Mouse (Mus musculus) lung, embryonic 16.5 days (tissue): ENCODE data around the gene Aarsd1. TPM values are rescaled to one million over a fixed set of nuclear protein-coding genes. Genes with fewer than 3 reads are reported as not detected.

Source experiments
- ATAC-seq: fragments of 200-750 bp; cut with Nextera tagmentation; 2 replicates; pipeline ENCODE4 v1.8.0; 2017; ENCODE audit warnings: low read depth, mild to moderate bottlenecking, moderate library complexity
- H3K27ac ChIP-seq: fragments of 300-500 bp; sonication (generic); 2 replicates; pipeline ENCODE4 v1.5.1; 2014; ENCODE audit warnings: mild to moderate bottlenecking, control low read depth, low read length
- H3K27me3 ChIP-seq: fragments of 300-500 bp; sonication (generic); 2 replicates; pipeline ENCODE4 v1.6.1; 2014; ENCODE audit warnings: low read depth, low read length, mixed read lengths; ENCODE audit not compliant: control insufficient read depth, insufficient read depth
- H3K36me3 ChIP-seq: fragments of 300-500 bp; sonication (generic); 2 replicates; pipeline ENCODE4 v1.6.1; 2014; ENCODE audit warnings: low read length; ENCODE audit not compliant: control insufficient read depth, insufficient read depth
- H3K4me1 ChIP-seq: fragments of 300-500 bp; sonication (generic); replicated peaks from 2 replicates; pipeline ENCODE4 v1.6.1; 2014; ENCODE audit warnings: low read length, mixed read lengths; ENCODE audit not compliant: control insufficient read depth, insufficient read depth
- H3K4me2 ChIP-seq: fragments of 300-500 bp; sonication (generic); 2 replicates; pipeline ENCODE4 v1.6.1; 2014; ENCODE audit warnings: low read depth, low read length, control low read depth
- H3K4me3 ChIP-seq: fragments of 300-500 bp; sonication (generic); 2 replicates; pipeline ENCODE4 v1.5.1; 2014; ENCODE audit warnings: mild to moderate bottlenecking, low read length, control low read depth
- H3K9ac ChIP-seq: fragments of 300-500 bp; sonication (generic); 2 replicates; pipeline ENCODE4 v1.6.1; 2014; ENCODE audit warnings: low read length, control low read depth
- H3K9me3 ChIP-seq: fragments of 300-500 bp; sonication (generic); 2 replicates; pipeline ENCODE4 v1.6.1; 2016; ENCODE audit warnings: low read length; ENCODE audit not compliant: control insufficient read depth
- WGBS: fragments of 180-500 bp; shearing (Covaris S2); extraction: QIAGEN DNeasy Blood & Tissue Kit; methylation state at CpG from one replicate; pipeline ENCODE4 v1.1.7; 2014; 5-methylcytosine and 5-hydroxymethylcytosine counted together
- microRNA-seq: library from miRNA; unstranded; fragments of <30 nt; microRNA quantifications from one replicate; pipeline ENCODE4, GENCODE M21; 2016
- polyA plus RNA-seq: library from polyadenylated mRNA; unstranded; fragments of >200 nt; fragmentation: Nextera tagmentation; extraction: Ambion mirVana; gene quantifications from 2 replicates; pipeline ENCODE4 v1.2.1, GENCODE M21; 2015

Aarsd1 gene
- polyA plus RNA-seq, 1 experiment from 2014 or later: 67.2 TPM

- 62% methylated on average over 5 of the region's 5 CpGs for WGBS
- Histone ChIP-seq H3K9ac (no peak overlapping the region), H3K4me1 (no peaks in the 10 kb centered on the region), H3K36me3 (no peaks in the 10 kb centered on the region), H3K27ac (no peak overlapping the region), H3K9me3 (no peaks in the 10 kb centered on the region), H3K27me3 (no peaks in the 10 kb centered on the region), H3K4me3 (no peak overlapping the region), H3K4me2 (no peak overlapping the region)
- no peak for ATAC-seq
Observed at GRCm38 (mm10) chr11:101370141-101370540, 47.3 kb downstream of the Aarsd1 start.

GRCm38 (mm10) chr11:101367326-101367935, 50.0 kb downstream of the Aarsd1 start, which contains the start of gene G6pc:
Gene G6pc (plus strand): TSS chr11:101367561.
- no peak within 1 kb of the TSS for H3K9ac ChIP-seq
- 83% methylated on average over 8 of the region's 8 CpGs for WGBS
- no peak within 1 kb of the TSS for H3K4me3 ChIP-seq
- no peak within 1 kb of the TSS for H3K4me2 ChIP-seq
- H3K27ac ChIP-seq: no peak within 1 kb of the TSS
- no peaks in the 10 kb centered on the region for H3K36me3 ChIP-seq
- no peaks in the 10 kb centered on the region for H3K9me3 ChIP-seq
- H3K27me3 ChIP-seq: no peaks in the 10 kb centered on the region
- ATAC-seq: no peak
- H3K4me1 ChIP-seq: no peaks in the 10 kb centered on the region

GRCm38 (mm10) chr11:101364531-101364931, 52.9 kb downstream of the Aarsd1 start:
- H3K4me2 ChIP-seq: no peak overlapping the region
- H3K4me1 ChIP-seq: 0 out of 2 replicates have a peak, but pooled peaks cover 3% of the 10 kb centered on the region
- no peaks in the 10 kb centered on the region for H3K27me3 ChIP-seq
- no peak overlapping the region for H3K27ac ChIP-seq
- H3K36me3 ChIP-seq: no peaks in the 10 kb centered on the region
- 31% methylated on average over 5 of the region's 5 CpGs for WGBS
- no peaks in the 10 kb centered on the region for H3K9me3 ChIP-seq
- no peak overlapping the region for H3K9ac ChIP-seq
- no peak overlapping the region for H3K4me3 ChIP-seq
- no peak for ATAC-seq

GRCm38 (mm10) chr11:101360651-101361113, 56.7 kb downstream of the Aarsd1 start:
- Histone ChIP-seq H3K9me3 (no peaks in the 10 kb centered on the region), H3K9ac (no peak overlapping the region), H3K4me2 (no peak overlapping the region), H3K4me1 (0 out of 2 replicates have a peak, but pooled peaks cover 3% of the 10 kb centered on the region), H3K27me3 (no peaks in the 10 kb centered on the region), H3K36me3 (no peaks in the 10 kb centered on the region), H3K27ac (0 out of 2 replicates have a peak overlapping the region, but pooled peaks have one; percentile 0), H3K4me3 (no peak overlapping the region)
- peak; percentile 23; the same call in 1 of the 2 replicates for ATAC-seq
- WGBS: 21% methylated on average over 3 of the region's 3 CpGs

- Histone ChIP-seq H3K4me2 (no peak overlapping the region), H3K4me1 (0 out of 2 replicates have a peak, but pooled peaks cover 3% of the 10 kb centered on the region), H3K9me3 (no peaks in the 10 kb centered on the region), H3K27me3 (no peaks in the 10 kb centered on the region), H3K27ac (peak overlapping the region; percentile 53; the same call in 1 of the 2 replicates), H3K4me3 (no peak overlapping the region), H3K9ac (no peak overlapping the region), H3K36me3 (no peaks in the 10 kb centered on the region)
- ATAC-seq: no peak
- 54% methylated on average over 9 of the region's 9 CpGs for WGBS
Observed at GRCm38 (mm10) chr11:101359776-101360175, 57.6 kb downstream of the Aarsd1 start.

- H3K4me2 ChIP-seq: no peak overlapping the region
- no peak for ATAC-seq
- no peak overlapping the region for H3K27ac ChIP-seq
- H3K9me3 ChIP-seq: no peaks in the 10 kb centered on the region
- H3K9ac ChIP-seq: no peak overlapping the region
- H3K4me1 ChIP-seq: 0 out of 2 replicates have a peak, but pooled peaks cover 3% of the 10 kb centered on the region
- no peaks in the 10 kb centered on the region for H3K27me3 ChIP-seq
- 68% methylated on average over 3 of the region's 3 CpGs for WGBS
- no peak overlapping the region for H3K4me3 ChIP-seq
- H3K36me3 ChIP-seq: no peaks in the 10 kb centered on the region
Observed at GRCm38 (mm10) chr11:101357505-101358182, 59.8 kb downstream of the Aarsd1 start.

Small RNA genes within 50 kb of the gene (microRNA-seq; reads per million reads assigned to microRNA genes)
- not detected for gene Mir6929

Other genes with a start within 250 kb of the Aarsd1 start
- 1.1 and 1.2 TPM in 2 replicates for gene Cntnap1, start 247.1 kb downstream of the Aarsd1 start, polyA plus RNA-seq
- gene Plekhh3, start 246.3 kb downstream of the Aarsd1 start, polyA plus RNA-seq: 17.0 and 17.1 TPM in 2 replicates
- 0.23 and 0.35 TPM in 2 replicates for gene Ccr10, start 242.2 kb downstream of the Aarsd1 start, polyA plus RNA-seq
- 19.4 and 20.8 TPM in 2 replicates for gene Ezh1, start 191.2 kb downstream of the Aarsd1 start, polyA plus RNA-seq
- gene Ramp2, start 171.6 kb downstream of the Aarsd1 start, polyA plus RNA-seq: 312 and 337 TPM in 2 replicates
- gene Vps25, start 163.9 kb downstream of the Aarsd1 start, polyA plus RNA-seq: 132 and 135 TPM in 2 replicates
- gene Wnk4, start 157.0 kb downstream of the Aarsd1 start, polyA plus RNA-seq: 5.3 and 5.8 TPM in 2 replicates
- 1.9 and 3.2 TPM in 2 replicates for gene Cntd1, start 138.6 kb downstream of the Aarsd1 start, polyA plus RNA-seq
- 184 and 187 TPM in 2 replicates for gene Coa3, start 138.5 kb downstream of the Aarsd1 start, polyA plus RNA-seq
- 136 and 151 TPM in 2 replicates for gene Becn1, start 115.3 kb downstream of the Aarsd1 start, polyA plus RNA-seq
- 94.0 and 101 TPM in 2 replicates for gene Psme3, start 101.4 kb downstream of the Aarsd1 start, polyA plus RNA-seq
- gene Aoc2, start 92.6 kb downstream of the Aarsd1 start, polyA plus RNA-seq: 0.92 and 1.2 TPM in 2 replicates
- gene Aoc3, start 87.0 kb downstream of the Aarsd1 start, polyA plus RNA-seq: 1.9 and 2.2 TPM in 2 replicates
- not detected in 2 replicates for gene G6pc, start 50.1 kb downstream of the Aarsd1 start, polyA plus RNA-seq
- 7.5 and 10.1 TPM in 2 replicates for gene Gm27029, start 7.2 kb upstream of the Aarsd1 start, polyA plus RNA-seq
- gene Rundc1, start 7.5 kb upstream of the Aarsd1 start, polyA plus RNA-seq: 19.9 and 21.0 TPM in 2 replicates
- 12.5 and 13.9 TPM in 2 replicates for gene Ptges3l, start 7.7 kb upstream of the Aarsd1 start, polyA plus RNA-seq
- 273 and 291 TPM in 2 replicates for gene Rpl27, start 24.7 kb upstream of the Aarsd1 start, polyA plus RNA-seq
- gene Ifi35, start 30.8 kb upstream of the Aarsd1 start, polyA plus RNA-seq: 27.3 and 29.1 TPM in 2 replicates
- 6.7 and 7.6 TPM in 2 replicates for gene Rnd2, start 47.4 kb upstream of the Aarsd1 start, polyA plus RNA-seq
- gene Vat1, start 48.6 kb upstream of the Aarsd1 start, polyA plus RNA-seq: 50.2 and 52.0 TPM in 2 replicates
- gene Brca1, start 134.3 kb upstream of the Aarsd1 start, polyA plus RNA-seq: 13.2 and 14.1 TPM in 2 replicates
- gene Nbr1, start 134.5 kb upstream of the Aarsd1 start, polyA plus RNA-seq: 77.7 and 87.5 TPM in 2 replicates
- 4.7 and 7.1 TPM in 2 replicates for gene Tmem106a, start 164.6 kb upstream of the Aarsd1 start, polyA plus RNA-seq
- gene Gm11634, start 181.6 kb upstream of the Aarsd1 start, polyA plus RNA-seq: not detected in 2 replicates
- gene Rdm1, start 209.6 kb upstream of the Aarsd1 start, polyA plus RNA-seq: 52.0 and 52.1 TPM in 2 replicates
- gene Arl4d, start 247.9 kb upstream of the Aarsd1 start, polyA plus RNA-seq: 6.8 and 7.4 TPM in 2 replicates